Comparison of ENCODE assay signal across 14 mouse cellular contexts in genomic region chr13:63337239-63337960, GRCm38 (mm10).
DNase-seq lines count a peak whose midpoint lies in the region; ATAC-seq and TF ChIP-seq lines count a peak whose summit lies in the region.
"Had no signal": no experiment of that assay in that cellular context is flagged by ENCODE, and none has a peak within 500 bp of the region (broad histone marks: within the 10 kb centered on the region; RNA-seq: fewer than 3 reads in every experiment).

No protein-coding gene starts in this region.

- H3K4me2 ChIP-seq in neural tube, embryonic 12.5 days (replicated peaks): no peak overlapping the region
- no peak overlapping the region for H3K4me2 ChIP-seq in stomach, embryonic 16.5 days (ENCODE audit: low read depth, low read length)
- H3K4me2 ChIP-seq: limb, embryonic 12.5 days had no signal

- TF ChIP-seq CTCF in gastrocnemius, adult 2 months (IDR thresholded peaks at IDR 0.05): no peak

- no peaks in the 10 kb centered on the region for H3K27me3 ChIP-seq in neural tube, embryonic 12.5 days (replicated peaks)
- peaks cover 29% of the 10 kb centered on the region for H3K27me3 ChIP-seq in midbrain, embryonic 10.5 days (ENCODE audit: low read depth, poor library complexity, severe bottlenecking)
- H3K27me3 ChIP-seq in stomach, embryonic 16.5 days (ENCODE audit: control insufficient read depth, insufficient read depth, low read length): no peaks in the 10 kb centered on the region
- H3K27me3 ChIP-seq: limb, embryonic 12.5 days had no signal

- peak; percentile 35; the same call in 1 of the 2 replicates for ATAC-seq in neural tube, embryonic 12.5 days (ENCODE audit: low FRiP score, low read depth)
- peak; percentile 12; the same call in 1 of the 2 replicates for ATAC-seq in stomach, embryonic 16.5 days (ENCODE audit: insufficient read depth, low FRiP score)

- intact Hi-C loops in gastrocnemius, adult 2 months (cut with DNase I): no loop called here

- no peak overlapping the region for H3K9ac ChIP-seq in neural tube, embryonic 12.5 days
- no peak overlapping the region for H3K9ac ChIP-seq in stomach, embryonic 16.5 days (ENCODE audit: low read length)
- H3K9ac ChIP-seq: limb, embryonic 12.5 days had no signal

- peak; percentile 38 for DNase-seq in embryo, embryonic 10.5 days (ENCODE audit: low spot score)
- no peak for DNase-seq in embryo, embryonic 9.5 days (ENCODE audit: extremely low spot score)
- no peak for DNase-seq in neural tube, embryonic 10.5 days (ENCODE audit: extremely low spot score, low spot score)
- no peak for DNase-seq in midbrain, embryonic 10.5 days (ENCODE audit: low spot score)
- DNase-seq in gastrocnemius, adult 2 months: no peak
- DNase-seq in frontal cortex, postnatal 36 days (ENCODE audit: low spot score in 2 of 2): no peak
- DNase-seq: adrenal gland, postnatal 36 days; cerebellum, adult 2 months; heart, adult 2 months; kidney, adult 2 months; lung, postnatal 14 days had no signal

- H3K4me3 ChIP-seq in neural tube, embryonic 12.5 days: no peak overlapping the region
- no peak overlapping the region for H3K4me3 ChIP-seq in midbrain, embryonic 10.5 days
- no peak overlapping the region for H3K4me3 ChIP-seq in stomach, embryonic 16.5 days (replicated peaks; ENCODE audit: low read length)
- no peak overlapping the region for H3K4me3 ChIP-seq in gastrocnemius, adult 2 months
- H3K4me3 ChIP-seq: heart, adult 2 months; limb, embryonic 12.5 days had no signal

- H3K36me3 ChIP-seq in neural tube, embryonic 12.5 days: no peaks in the 10 kb centered on the region
- peaks cover 7% of the 10 kb centered on the region; the same call in 1 of the 2 replicates for H3K36me3 ChIP-seq in midbrain, embryonic 10.5 days
- H3K36me3 ChIP-seq in stomach, embryonic 16.5 days (ENCODE audit: control insufficient read depth, insufficient read depth, low read length): no peaks in the 10 kb centered on the region
- H3K36me3 ChIP-seq: limb, embryonic 12.5 days had no signal

- H3K27ac ChIP-seq in neural tube, embryonic 12.5 days: no peak overlapping the region
- 0 out of 2 replicates have a peak overlapping the region, but pooled peaks have one; percentile 14 for H3K27ac ChIP-seq in midbrain, embryonic 10.5 days (replicated peaks)
- H3K27ac ChIP-seq in stomach, embryonic 16.5 days (ENCODE audit: low read length): no peak overlapping the region
- no peak overlapping the region for H3K27ac ChIP-seq in gastrocnemius, adult 2 months
- H3K27ac ChIP-seq: heart, adult 2 months; limb, embryonic 12.5 days had no signal

- H3K9me3 ChIP-seq in neural tube, embryonic 12.5 days: no peaks in the 10 kb centered on the region
- no peaks in the 10 kb centered on the region for H3K9me3 ChIP-seq in midbrain, embryonic 10.5 days (replicated peaks)
- no peaks in the 10 kb centered on the region for H3K9me3 ChIP-seq in stomach, embryonic 16.5 days (replicated peaks; ENCODE audit: control insufficient read depth, low read length)
- H3K9me3 ChIP-seq: limb, embryonic 12.5 days had no signal

- WGBS in neural tube, embryonic 12.5 days: 55% methylated on average over 8 of the region's 8 CpGs
- 66% methylated on average over 8 of the region's 8 CpGs for WGBS in midbrain, embryonic 10.5 days
- WGBS in stomach, embryonic 16.5 days: 57% methylated on average over 8 of the region's 8 CpGs

- peaks cover 11% of the 10 kb centered on the region for H3K4me1 ChIP-seq in neural tube, embryonic 12.5 days
- H3K4me1 ChIP-seq in midbrain, embryonic 10.5 days: peaks cover 28% of the 10 kb centered on the region
- peaks cover 12% of the 10 kb centered on the region for H3K4me1 ChIP-seq in stomach, embryonic 16.5 days (ENCODE audit: control insufficient read depth, insufficient read depth, low read length)
